Mouse (Mus musculus) heart, embryonic 16.5 days (tissue): ENCODE measurements at regions not wholly inside any gene's neighbourhood (a gene's known extent, or its start where the extent isn't known, plus 50 kb on each side); places are given as distances from the start of the nearest gene placed in this dataset.

Experiments used
- ATAC-seq: fragments of 200-750 bp; cut with Nextera tagmentation; replicated peaks from 2 replicates; pipeline ENCODE4 v1.8.0; 2017; ENCODE audit warnings: moderate number of reproducible peaks; ENCODE audit not compliant: insufficient read depth, low FRiP score; ENCODE audit errors: extremely low read depth
- H3K27ac ChIP-seq: fragments of 300-500 bp; sonication (generic); 2 replicates; pipeline ENCODE4 v1.5.1; 2014; ENCODE audit warnings: mild to moderate bottlenecking, low read length, control low read depth, moderate library complexity
- H3K27me3 ChIP-seq: fragments of 300-500 bp; sonication (generic); 2 replicates; pipeline ENCODE4 v1.6.1; 2014; ENCODE audit warnings: low read length, mixed read lengths; ENCODE audit not compliant: control insufficient read depth, insufficient read depth
- H3K36me3 ChIP-seq: fragments of 300-500 bp; sonication (generic); 2 replicates; pipeline ENCODE4 v1.6.1; 2014; ENCODE audit not compliant: control insufficient read depth, insufficient read depth
- H3K4me1 ChIP-seq: fragments of 300-500 bp; sonication (generic); 2 replicates; pipeline ENCODE4 v1.6.1; 2014; ENCODE audit warnings: low read length, mixed read lengths; ENCODE audit not compliant: control insufficient read depth, insufficient read depth
- H3K4me2 ChIP-seq: fragments of 300-500 bp; sonication (generic); 2 replicates; pipeline ENCODE4 v1.6.1; 2014; ENCODE audit warnings: low read depth, mild to moderate bottlenecking, control low read depth, low read length
- H3K4me3 ChIP-seq: fragments of 300-500 bp; sonication (generic); 2 replicates; pipeline ENCODE4 v1.5.1; 2014; ENCODE audit warnings: mild to moderate bottlenecking, control low read depth, low read length
- H3K9ac ChIP-seq: fragments of 300-500 bp; sonication (generic); 2 replicates; pipeline ENCODE4 v1.6.1; 2014; ENCODE audit warnings: low read length, control low read depth
- H3K9me3 ChIP-seq: fragments of 300-500 bp; sonication (generic); replicated peaks from 2 replicates; pipeline ENCODE4 v1.6.1; 2016; ENCODE audit warnings: low read length; ENCODE audit not compliant: control insufficient read depth
- WGBS: fragments of 180-500 bp; shearing (Covaris S2); extraction: QIAGEN DNeasy Blood & Tissue Kit; methylation state at CpG from one replicate; pipeline ENCODE4 v1.1.7; 2014; 5-methylcytosine and 5-hydroxymethylcytosine counted together

DNA sequence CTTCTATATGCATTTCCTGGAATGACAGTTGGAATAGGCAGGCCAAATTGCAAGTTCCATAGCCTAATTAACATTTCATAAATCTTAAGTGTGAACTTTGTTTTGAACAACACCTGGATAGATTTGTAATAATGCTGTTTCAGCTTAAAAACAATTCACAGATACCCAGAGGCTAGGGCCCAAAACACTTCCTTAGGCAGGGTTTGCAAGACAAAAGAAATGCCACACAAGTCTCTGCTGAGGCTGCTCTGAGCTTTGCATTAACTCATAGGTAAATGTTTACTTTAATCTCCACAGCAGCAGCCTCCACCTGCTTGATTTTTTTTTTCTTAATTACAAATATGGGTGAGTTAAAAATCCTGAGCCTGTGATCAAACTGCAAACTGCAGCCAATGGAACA is 118.4 kb downstream of the Gnat3 start:
- no peak for ATAC-seq
- Histone ChIP-seq H3K4me1 (no peaks in the 10 kb centered on the region), H3K9me3 (no peaks in the 10 kb centered on the region), H3K9ac (no peak overlapping the region), H3K36me3 (no peaks in the 10 kb centered on the region), H3K4me3 (no peak overlapping the region), H3K27me3 (no peaks in the 10 kb centered on the region), H3K27ac (no peak overlapping the region), H3K4me2 (no peak overlapping the region)

- ATAC-seq, result no peak
- H3K4me3 ChIP-seq, result no peak overlapping the region
- no peak overlapping the region for H3K27ac ChIP-seq
These were observed 119.9 kb downstream of the Gnat3 start for GRCm38 (mm10) chr5:18082219-18082618.

GRCm38 (mm10) chr5:18083789-18084188 is 121.4 kb downstream of the Gnat3 start:
- no peaks in the 10 kb centered on the region for H3K27me3 ChIP-seq
- 55% methylated on average over 1 of the region's 1 CpGs for WGBS
- H3K4me2 ChIP-seq, result no peak overlapping the region
- no peak overlapping the region for H3K4me3 ChIP-seq
- no peaks in the 10 kb centered on the region for H3K4me1 ChIP-seq
- H3K36me3 ChIP-seq, result no peaks in the 10 kb centered on the region
- no peak overlapping the region for H3K27ac ChIP-seq
- no peaks in the 10 kb centered on the region for H3K9me3 ChIP-seq
- H3K9ac ChIP-seq, result no peak overlapping the region
- ATAC-seq, result no peak

More at GRCm38 (mm10) chr5:18082219-18082618, 119.9 kb downstream of the Gnat3 start:
- WGBS, result 66% methylated on average over 9 of the region's 9 CpGs
- Histone ChIP-seq H3K9ac (no peak overlapping the region), H3K9me3 (no peaks in the 10 kb centered on the region), H3K4me1 (no peaks in the 10 kb centered on the region), H3K27me3 (no peaks in the 10 kb centered on the region), H3K36me3 (no peaks in the 10 kb centered on the region), H3K4me2 (no peak overlapping the region)

DNA sequence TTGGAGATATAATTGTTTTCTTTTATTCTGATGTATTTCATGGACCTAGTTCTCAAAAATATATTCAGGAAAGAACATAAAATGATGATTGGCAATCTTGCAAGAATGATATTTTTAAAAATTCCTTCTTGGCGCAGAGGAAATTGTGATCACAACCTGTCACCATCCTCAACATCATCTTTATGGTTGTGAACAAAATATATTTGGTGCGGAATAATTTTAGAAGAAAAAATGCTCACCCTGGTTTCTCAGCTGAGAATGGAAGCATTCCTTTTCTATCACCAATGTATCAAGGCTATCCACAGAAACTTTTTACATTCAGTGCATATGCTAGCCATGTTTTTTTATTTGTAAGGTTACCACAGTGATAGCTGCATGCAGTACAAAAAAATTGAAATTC is 123.1 kb downstream of the Gnat3 start:
- no peak overlapping the region for H3K4me2 ChIP-seq
- H3K36me3 ChIP-seq, result no peaks in the 10 kb centered on the region
- no peak for ATAC-seq
- no peaks in the 10 kb centered on the region for H3K27me3 ChIP-seq
- 85% methylated on average over 2 of the region's 2 CpGs for WGBS
- H3K27ac ChIP-seq, result no peak overlapping the region
- no peaks in the 10 kb centered on the region for H3K4me1 ChIP-seq
- no peak overlapping the region for H3K4me3 ChIP-seq
- no peaks in the 10 kb centered on the region for H3K9me3 ChIP-seq
- no peak overlapping the region for H3K9ac ChIP-seq

- Histone ChIP-seq H3K36me3 (no peaks in the 10 kb centered on the region), H3K27me3 (no peaks in the 10 kb centered on the region), H3K4me1 (no peaks in the 10 kb centered on the region), H3K4me3 (peak overlapping the region; percentile 4; the same call in 1 of the 2 replicates), H3K27ac (no peak overlapping the region), H3K9ac (no peak overlapping the region), H3K9me3 (no peaks in the 10 kb centered on the region), H3K4me2 (peak overlapping the region; percentile 36)
- 21% methylated on average over 8 of the region's 8 CpGs for WGBS
- ATAC-seq, result 0 out of 2 replicates have a peak, but pooled peaks have one; percentile 37
These were observed 125.6 kb downstream of the Gnat3 start for GRCm38 (mm10) chr5:18087919-18088445.

DNA sequence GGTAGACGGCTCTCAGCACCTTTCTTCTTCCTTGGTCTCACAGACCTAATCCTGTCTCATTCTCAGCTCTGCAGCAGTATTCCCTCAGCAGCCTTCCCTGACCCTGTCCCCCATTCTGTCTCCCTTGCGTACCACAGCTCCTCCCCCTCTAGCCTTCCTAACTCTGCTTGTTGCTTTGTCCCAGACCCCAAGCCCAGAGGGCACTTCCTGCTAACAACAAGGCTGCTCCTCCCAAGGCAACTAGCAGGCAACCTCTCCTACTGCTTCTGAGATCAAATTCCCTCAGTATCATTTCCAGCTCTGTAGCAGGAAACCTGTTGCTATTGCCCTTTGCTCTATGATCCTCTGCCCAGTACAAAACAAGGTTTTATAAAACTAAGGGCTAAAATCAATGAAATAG is 127.6 kb downstream of the Gnat3 start:
- H3K27me3 ChIP-seq, result no peaks in the 10 kb centered on the region
- no peaks in the 10 kb centered on the region for H3K9me3 ChIP-seq
- no peak overlapping the region for H3K4me2 ChIP-seq
- no peaks in the 10 kb centered on the region for H3K4me1 ChIP-seq
- H3K36me3 ChIP-seq, result no peaks in the 10 kb centered on the region
- ATAC-seq, result no peak
- H3K27ac ChIP-seq, result no peak overlapping the region
- H3K4me3 ChIP-seq, result no peak overlapping the region
- 58% methylated on average over 2 of the region's 2 CpGs for WGBS
- H3K9ac ChIP-seq, result no peak overlapping the region

DNA sequence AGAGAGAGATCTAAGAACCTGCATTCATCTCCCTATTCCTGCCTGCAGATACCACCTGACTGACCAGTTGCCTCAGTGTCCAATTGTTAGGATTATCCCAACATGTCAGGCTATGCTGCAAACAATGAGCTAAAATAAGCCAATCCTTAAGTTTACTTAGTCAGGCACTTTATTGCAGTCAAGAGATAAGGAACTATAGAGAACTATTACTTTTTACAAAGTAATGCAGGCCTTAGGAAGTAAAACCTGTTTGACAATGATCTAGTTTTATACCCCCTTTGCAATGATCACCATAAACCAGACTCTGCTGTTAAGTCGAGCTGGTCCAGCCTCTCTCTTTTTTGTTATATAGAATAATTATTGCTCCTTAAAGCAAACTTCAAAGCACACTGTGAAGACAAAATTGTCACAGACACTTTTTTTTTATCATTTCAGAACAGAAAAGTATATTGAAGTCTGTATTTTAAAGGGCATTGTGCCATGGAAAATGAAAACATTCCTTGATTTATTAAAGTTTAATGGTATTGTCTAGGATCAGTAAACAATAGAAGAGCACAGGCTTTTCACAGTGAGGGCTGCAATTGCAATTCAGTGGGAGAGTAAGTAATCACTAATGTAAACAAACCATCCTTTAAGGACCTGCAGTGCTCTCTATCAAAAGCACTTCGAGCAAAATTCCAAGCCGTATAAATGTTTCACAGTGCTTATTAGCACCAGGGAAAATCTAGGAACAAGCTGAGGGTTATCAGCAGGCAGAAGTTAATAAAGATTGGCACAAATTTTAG is 152.7 kb downstream of the Gnat3 start:
- no peak overlapping the region for H3K4me3 ChIP-seq
- no peaks in the 10 kb centered on the region for H3K4me1 ChIP-seq
- H3K27ac ChIP-seq, result no peak overlapping the region
- ATAC-seq, result no peak
- H3K9me3 ChIP-seq, result no peaks in the 10 kb centered on the region
- H3K27me3 ChIP-seq, result no peaks in the 10 kb centered on the region
- H3K9ac ChIP-seq, result no peak overlapping the region
- WGBS, result 14% methylated on average over 3 of the region's 3 CpGs
- H3K36me3 ChIP-seq, result no peaks in the 10 kb centered on the region
- no peak overlapping the region for H3K4me2 ChIP-seq

DNA sequence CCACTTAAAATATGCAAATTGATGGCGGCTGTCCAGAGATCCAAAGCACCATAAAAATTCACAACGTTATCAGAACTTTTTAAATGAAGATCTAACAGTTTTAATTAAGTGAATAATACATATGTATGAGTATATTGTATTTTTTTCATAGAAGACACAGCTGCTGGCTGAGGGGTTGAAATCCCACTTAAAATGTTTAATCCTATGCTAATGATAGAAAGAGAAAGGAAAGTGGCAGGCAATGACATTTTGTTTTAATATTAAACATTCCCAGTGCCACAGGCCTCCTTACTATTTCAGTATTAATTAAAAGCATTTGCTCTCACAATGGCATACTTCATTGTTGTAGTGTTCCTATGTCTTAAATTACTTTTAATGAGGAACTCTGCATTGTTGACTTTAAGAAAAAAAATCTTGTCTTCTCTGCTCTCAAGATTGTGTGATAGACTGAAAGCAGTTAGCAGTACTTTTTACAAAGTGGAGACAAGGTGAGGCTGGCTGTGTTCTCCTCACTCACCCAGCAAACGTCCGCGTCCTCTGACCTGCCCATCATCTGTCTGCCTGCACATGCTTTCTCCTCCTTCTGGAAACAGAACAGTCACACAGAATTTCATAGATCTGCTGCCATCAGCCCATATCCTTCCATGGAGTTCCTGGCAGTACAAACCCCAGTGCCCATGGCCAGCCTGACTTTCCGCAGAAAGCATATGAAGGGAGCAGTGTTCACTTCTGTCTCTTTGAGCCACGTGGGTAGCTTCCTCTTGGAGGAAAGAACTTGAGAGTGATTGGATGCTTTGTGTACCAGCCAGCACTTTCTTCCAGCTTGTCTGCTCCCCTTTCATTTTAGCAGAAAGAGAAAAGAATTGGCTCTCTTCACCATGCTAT is 173.7 kb downstream of the Gnat3 start:
- no peaks in the 10 kb centered on the region for H3K4me1 ChIP-seq
- 60% methylated on average over 7 of the region's 7 CpGs for WGBS
- H3K4me2 ChIP-seq, result no peak overlapping the region
- H3K27ac ChIP-seq, result no peak overlapping the region
- H3K27me3 ChIP-seq, result no peaks in the 10 kb centered on the region
- H3K4me3 ChIP-seq, result no peak overlapping the region
- no peak for ATAC-seq
- no peaks in the 10 kb centered on the region for H3K36me3 ChIP-seq
- H3K9ac ChIP-seq, result no peak overlapping the region
- no peaks in the 10 kb centered on the region for H3K9me3 ChIP-seq
